Mouse (Mus musculus): ENCODE measurements at regions not wholly inside any gene's neighbourhood (a gene's known extent, or its start where the extent isn't known, plus 50 kb on each side); places are given as distances from the start of the nearest gene placed in this dataset.

- TF ChIP-seq CTCF (IDR thresholded peaks at IDR 0.05; ENCODE audit: borderline replicate concordance, control insufficient read depth, extremely low read depth, insufficient read depth, low read length, poor library complexity) (no peak), POLR2A (IDR thresholded peaks at IDR 0.05; ENCODE audit: control insufficient read depth, extremely low read depth, insufficient read depth, low read length, poor library complexity) (no peak)
These were observed 228.8 kb upstream of the Hs6st1 start for GRCm38 (mm10) chr1:35839446-35839845.
